Mouse (Mus musculus): ENCODE results near the gene Ppp1r16b. TPM values are rescaled to one million over a fixed set of nuclear protein-coding genes. Genes with fewer than 3 reads are reported as not detected.

Ppp1r16b gene
- polyA plus RNA-seq, 1 experiment from 2014 or later: 4.6 TPM

DNA sequence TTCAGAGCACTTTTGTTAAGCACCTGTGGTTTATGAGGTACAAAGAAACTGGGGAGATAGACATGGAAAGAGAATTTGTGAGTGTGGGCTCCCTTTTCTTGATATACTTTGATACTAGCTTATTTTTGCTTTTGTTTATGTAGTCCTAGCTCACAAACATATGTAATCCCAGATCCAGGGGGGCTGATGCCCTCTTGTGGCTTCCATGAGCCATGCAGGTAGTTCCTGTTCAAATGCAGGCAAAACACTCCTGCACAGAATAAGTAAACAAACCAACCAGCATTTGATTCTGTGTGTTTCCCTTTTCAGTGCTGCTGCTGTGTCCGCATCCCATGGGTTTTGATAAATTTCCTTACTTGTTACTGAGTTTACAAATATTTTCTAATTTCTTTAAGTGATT is 35.8 kb upstream of the Ppp1r16b start:
- Histone ChIP-seq H3K27me3 (ENCODE audit: control insufficient read depth, insufficient read depth, low read length) (no peaks in the 10 kb centered on the region), H3K9me3 (ENCODE audit: control insufficient read depth, low read length) (no peaks in the 10 kb centered on the region), H3K9ac (ENCODE audit: low read length) (no peak overlapping the region), H3K4me1 (ENCODE audit: control insufficient read depth, insufficient read depth, low read length) (peaks cover 11% of the 10 kb centered on the region), H3K27ac (replicated peaks; ENCODE audit: low read depth, low read length) (no peak overlapping the region), H3K36me3 (ENCODE audit: control insufficient read depth, insufficient read depth, low read length) (peaks cover 17% of the 10 kb centered on the region), H3K4me3 (ENCODE audit: low read depth, low read length) (no peak overlapping the region), H3K4me2 (ENCODE audit: low read depth, severe bottlenecking) (no peak overlapping the region)
- DNase-seq (ENCODE audit: low spot score) (peak; percentile 62), ATAC-seq (ENCODE audit: insufficient number of reproducible peaks, low FRiP score, low TSS enrichment, low read depth) (no peak)
- 77% methylated on average over 1 of the region's 1 CpGs for WGBS

DNA sequence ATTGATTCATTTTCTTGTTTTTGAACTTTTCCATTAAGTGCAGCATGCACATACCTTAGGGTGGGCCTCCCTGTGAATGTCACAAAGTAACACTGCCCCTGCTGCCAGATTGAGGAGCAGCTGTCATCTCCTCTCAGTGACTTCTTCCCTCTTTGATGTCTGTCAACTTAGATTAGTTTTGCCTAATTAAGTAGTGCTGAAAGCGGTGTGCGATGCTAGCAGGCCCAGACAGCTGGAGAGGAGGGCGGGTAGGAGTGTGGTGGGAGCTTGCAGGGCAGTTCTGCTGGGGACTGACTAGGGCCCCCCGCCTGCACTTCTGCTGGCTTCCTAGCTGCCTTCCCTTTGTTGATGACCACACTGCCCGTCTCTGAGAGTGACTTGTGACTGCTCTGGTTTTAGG is 33.3 kb upstream of the Ppp1r16b start:
- DNase-seq (ENCODE audit: low spot score): no peak
- H3K36me3 ChIP-seq (ENCODE audit: control insufficient read depth, insufficient read depth, low read length): peaks cover 22% of the 10 kb centered on the region
- H3K4me1 ChIP-seq (ENCODE audit: control insufficient read depth, insufficient read depth, low read length): no peaks in the 10 kb centered on the region
- no peaks in the 10 kb centered on the region for H3K9me3 ChIP-seq (ENCODE audit: control insufficient read depth, low read length)
- ATAC-seq (ENCODE audit: insufficient number of reproducible peaks, low FRiP score, low TSS enrichment, low read depth): no peak
- H3K27me3 ChIP-seq (ENCODE audit: control insufficient read depth, insufficient read depth, low read length): no peaks in the 10 kb centered on the region
- H3K27ac ChIP-seq (replicated peaks; ENCODE audit: low read depth, low read length): no peak overlapping the region
- WGBS: 90% methylated on average over 5 of the region's 5 CpGs
- no peak overlapping the region for H3K4me2 ChIP-seq (ENCODE audit: low read depth, severe bottlenecking)
- no peak overlapping the region for H3K4me3 ChIP-seq (ENCODE audit: low read depth, low read length)
- no peak overlapping the region for H3K9ac ChIP-seq (ENCODE audit: low read length)

DNA sequence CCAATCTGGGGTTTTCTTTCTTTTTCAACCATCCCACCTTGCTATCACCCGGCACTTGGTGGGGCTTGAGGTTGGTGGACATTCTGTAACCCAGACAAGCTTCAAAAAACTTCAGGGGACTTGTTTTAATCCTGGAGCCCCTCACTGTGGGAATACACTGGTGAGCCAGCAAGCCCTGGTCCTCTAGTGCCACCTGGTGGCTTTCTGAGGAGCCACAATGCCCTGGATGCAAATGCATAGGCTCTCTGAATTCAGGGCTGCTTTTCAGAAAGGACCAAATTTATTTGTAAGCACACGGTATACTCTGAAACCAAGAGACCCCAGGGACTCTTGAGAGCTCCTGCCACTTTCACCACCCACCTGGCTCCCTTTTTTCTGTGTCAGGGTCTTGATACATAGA is 23.3 kb upstream of the Ppp1r16b start:
- DNase-seq (ENCODE audit: low spot score): peak; percentile 79
- no peaks in the 10 kb centered on the region for H3K4me1 ChIP-seq (ENCODE audit: control insufficient read depth, insufficient read depth, low read length)
- H3K4me2 ChIP-seq (ENCODE audit: low read depth, severe bottlenecking): no peak overlapping the region
- peaks cover 18% of the 10 kb centered on the region for H3K36me3 ChIP-seq (ENCODE audit: control insufficient read depth, insufficient read depth, low read length)
- no peaks in the 10 kb centered on the region for H3K9me3 ChIP-seq (ENCODE audit: control insufficient read depth, low read length)
- no peak overlapping the region for H3K9ac ChIP-seq (ENCODE audit: low read length)
- no peak overlapping the region for H3K27ac ChIP-seq (replicated peaks; ENCODE audit: low read depth, low read length)
- ATAC-seq (ENCODE audit: insufficient number of reproducible peaks, low FRiP score, low TSS enrichment, low read depth): no peak
- no peaks in the 10 kb centered on the region for H3K27me3 ChIP-seq (ENCODE audit: control insufficient read depth, insufficient read depth, low read length)
- H3K4me3 ChIP-seq (ENCODE audit: low read depth, low read length): no peak overlapping the region
- WGBS: 23% methylated on average over 2 of the region's 2 CpGs

DNA sequence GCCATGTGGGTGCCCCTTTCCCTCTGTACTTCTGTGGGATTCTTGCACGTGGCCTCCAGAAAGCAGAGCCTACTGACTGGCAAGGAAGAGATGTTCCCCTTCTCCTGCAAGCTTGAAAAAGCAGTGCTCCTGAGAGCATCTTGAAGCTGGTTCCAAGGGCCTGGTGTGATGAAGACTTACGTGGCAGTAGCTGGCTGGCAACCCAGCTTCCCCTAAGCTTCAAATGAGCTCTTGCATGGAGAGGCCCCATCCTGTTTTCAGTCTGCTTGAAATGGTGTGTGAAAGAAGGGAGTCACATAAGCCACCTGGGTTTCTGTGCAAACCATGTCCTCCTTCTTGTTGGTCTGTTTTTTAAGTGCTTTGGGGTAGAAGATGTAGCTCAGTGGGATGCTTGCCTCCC is 22.6 kb upstream of the Ppp1r16b start:
- Histone ChIP-seq H3K4me2 (ENCODE audit: low read depth, severe bottlenecking) (no peak overlapping the region), H3K27me3 (ENCODE audit: control insufficient read depth, insufficient read depth, low read length) (no peaks in the 10 kb centered on the region), H3K9me3 (ENCODE audit: control insufficient read depth, low read length) (no peaks in the 10 kb centered on the region), H3K27ac (replicated peaks; ENCODE audit: low read depth, low read length) (no peak overlapping the region), H3K4me3 (ENCODE audit: low read depth, low read length) (no peak overlapping the region), H3K9ac (ENCODE audit: low read length) (no peak overlapping the region), H3K36me3 (ENCODE audit: control insufficient read depth, insufficient read depth, low read length) (peaks cover 13% of the 10 kb centered on the region), H3K4me1 (ENCODE audit: control insufficient read depth, insufficient read depth, low read length) (no peaks in the 10 kb centered on the region)
- ATAC-seq (ENCODE audit: insufficient number of reproducible peaks, low FRiP score, low TSS enrichment, low read depth) (no peak), DNase-seq (ENCODE audit: low spot score) (no peak)
- WGBS: 87% methylated on average over 2 of the region's 2 CpGs

DNA sequence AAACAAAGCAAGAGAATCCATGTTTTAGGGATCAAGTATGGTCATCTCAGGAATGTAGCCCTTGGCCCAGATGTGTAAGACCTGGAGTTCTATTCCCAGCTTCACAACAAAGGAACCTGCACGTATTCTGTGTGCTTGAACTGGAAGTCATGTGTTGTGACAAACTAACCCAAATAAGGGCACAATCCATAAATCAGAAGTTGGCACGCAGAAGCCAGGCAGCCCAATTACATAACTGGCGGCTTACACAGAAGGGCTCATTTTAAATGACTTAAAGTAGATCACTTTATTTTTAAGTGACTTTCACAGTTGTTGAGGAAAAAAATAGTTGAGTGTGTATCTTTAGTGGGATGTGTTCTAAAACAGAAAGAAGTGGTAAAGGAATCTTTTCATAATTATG is 21.4 kb upstream of the Ppp1r16b start:
- peaks cover 6% of the 10 kb centered on the region for H3K36me3 ChIP-seq (ENCODE audit: control insufficient read depth, insufficient read depth, low read length)
- H3K9ac ChIP-seq (ENCODE audit: low read length): no peak overlapping the region
- no peaks in the 10 kb centered on the region for H3K27me3 ChIP-seq (ENCODE audit: control insufficient read depth, insufficient read depth, low read length)
- H3K4me3 ChIP-seq (ENCODE audit: low read depth, low read length): no peak overlapping the region
- no peak for DNase-seq (ENCODE audit: low spot score)
- no peak overlapping the region for H3K4me2 ChIP-seq (ENCODE audit: low read depth, severe bottlenecking)
- no peaks in the 10 kb centered on the region for H3K9me3 ChIP-seq (ENCODE audit: control insufficient read depth, low read length)
- ATAC-seq (ENCODE audit: insufficient number of reproducible peaks, low FRiP score, low TSS enrichment, low read depth): no peak
- H3K27ac ChIP-seq (replicated peaks; ENCODE audit: low read depth, low read length): no peak overlapping the region
- H3K4me1 ChIP-seq (ENCODE audit: control insufficient read depth, insufficient read depth, low read length): no peaks in the 10 kb centered on the region
- WGBS: 83% methylated on average over 3 of the region's 3 CpGs

DNA sequence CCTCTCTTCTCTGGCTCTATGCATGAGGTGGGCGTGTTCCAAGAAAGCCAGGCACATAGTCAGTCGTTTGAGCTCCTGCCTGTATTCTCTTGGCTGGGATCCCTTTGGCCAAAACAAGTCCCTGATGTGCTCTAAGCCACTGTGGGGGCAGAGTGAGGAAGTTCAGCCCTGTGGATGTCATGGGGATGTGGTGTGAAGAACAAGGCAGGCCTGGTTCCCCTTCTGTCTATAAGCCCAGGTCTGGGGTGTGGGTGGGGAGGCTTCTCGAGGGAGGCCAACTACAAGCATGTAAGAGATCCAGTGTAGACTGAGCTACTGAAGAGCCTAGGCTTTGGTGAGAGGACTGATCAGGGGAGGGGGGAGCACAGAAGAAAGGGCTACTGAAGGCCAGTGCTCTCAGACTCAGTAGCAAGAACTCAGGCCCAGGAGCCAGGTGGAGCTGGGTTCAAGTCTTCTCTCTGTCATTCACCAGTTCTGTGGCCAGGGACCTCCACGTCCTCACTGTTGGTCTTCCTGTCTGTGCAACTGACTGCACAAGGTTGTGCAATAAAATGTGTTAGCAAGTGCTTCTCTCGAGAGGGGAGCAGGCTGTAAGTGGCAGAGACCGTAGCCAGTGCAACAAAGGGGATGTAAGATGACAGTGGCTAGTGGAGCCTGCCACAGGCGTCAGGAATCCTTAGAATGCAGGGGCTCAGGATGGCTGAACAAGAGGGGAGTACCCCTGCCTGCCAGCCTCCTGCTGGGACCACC is 13.9 kb upstream of the Ppp1r16b start:
- no peak for DNase-seq (ENCODE audit: low spot score)
- WGBS: 60% methylated on average over 7 of the region's 7 CpGs

DNA sequence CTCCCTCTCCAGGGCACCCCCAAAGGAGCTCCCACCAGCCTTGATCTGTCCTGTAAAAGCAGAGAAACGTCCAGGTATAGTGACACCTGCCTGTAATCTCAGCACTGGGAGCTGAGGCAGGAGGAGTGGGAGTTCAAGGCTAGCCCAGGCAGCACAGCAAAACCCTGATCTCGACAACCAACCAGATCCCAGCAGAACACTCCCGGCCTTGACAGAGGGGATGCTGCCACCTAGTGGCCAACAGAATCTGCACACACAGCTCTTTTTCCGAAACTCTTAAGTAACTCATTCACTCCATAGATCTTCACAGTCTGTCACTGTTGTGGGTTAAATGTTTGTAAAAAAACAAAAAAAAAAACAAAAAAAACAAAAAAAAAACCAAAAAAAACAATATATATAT is 12.2 kb upstream of the Ppp1r16b start:
- Histone ChIP-seq H3K9me3 (ENCODE audit: control insufficient read depth, low read length) (no peaks in the 10 kb centered on the region), H3K4me2 (ENCODE audit: low read depth, severe bottlenecking) (no peak overlapping the region), H3K9ac (ENCODE audit: low read length) (no peak overlapping the region), H3K27me3 (ENCODE audit: control insufficient read depth, insufficient read depth, low read length) (no peaks in the 10 kb centered on the region), H3K27ac (replicated peaks; ENCODE audit: low read depth, low read length) (no peak overlapping the region), H3K4me1 (ENCODE audit: control insufficient read depth, insufficient read depth, low read length) (no peaks in the 10 kb centered on the region), H3K4me3 (ENCODE audit: low read depth, low read length) (no peak overlapping the region), H3K36me3 (ENCODE audit: control insufficient read depth, insufficient read depth, low read length) (no peaks in the 10 kb centered on the region)
- 10% methylated on average over 4 of the region's 4 CpGs for WGBS
- ATAC-seq (ENCODE audit: insufficient number of reproducible peaks, low FRiP score, low TSS enrichment, low read depth) (peak; percentile 21; the same call in 1 of the 2 replicates), DNase-seq (ENCODE audit: low spot score) (peak; percentile 85)

More for the DNA sequence above, 13.9 kb upstream of the Ppp1r16b start:
- Histone ChIP-seq H3K36me3 (ENCODE audit: control insufficient read depth, insufficient read depth, low read length) (no peaks in the 10 kb centered on the region), H3K4me2 (ENCODE audit: low read depth, severe bottlenecking) (no peak overlapping the region), H3K27me3 (ENCODE audit: control insufficient read depth, insufficient read depth, low read length) (no peaks in the 10 kb centered on the region), H3K27ac (replicated peaks; ENCODE audit: low read depth, low read length) (no peak overlapping the region), H3K4me1 (ENCODE audit: control insufficient read depth, insufficient read depth, low read length) (no peaks in the 10 kb centered on the region), H3K4me3 (ENCODE audit: low read depth, low read length) (no peak overlapping the region), H3K9ac (ENCODE audit: low read length) (no peak overlapping the region), H3K9me3 (ENCODE audit: control insufficient read depth, low read length) (no peaks in the 10 kb centered on the region)
- no peak for ATAC-seq (ENCODE audit: insufficient number of reproducible peaks, low FRiP score, low TSS enrichment, low read depth)

DNA sequence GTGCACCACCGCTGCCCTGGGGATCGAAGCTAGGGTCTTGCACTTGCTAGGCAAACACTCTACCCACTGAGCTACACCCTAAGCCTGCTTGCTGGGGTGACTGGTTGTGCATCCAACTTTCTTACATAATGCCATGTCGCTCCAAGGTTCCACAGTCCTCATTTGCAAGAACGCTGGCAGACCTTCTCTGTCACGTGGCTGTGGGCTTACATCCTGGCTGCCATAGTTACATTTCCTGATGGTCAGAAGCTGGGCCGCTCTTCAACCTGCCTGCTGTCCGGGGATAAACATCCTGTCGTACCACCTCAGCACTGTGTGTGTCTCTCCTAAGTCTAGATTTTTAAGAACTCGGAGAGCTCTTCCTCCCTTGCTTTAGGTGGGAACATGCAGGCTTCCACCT is 10.5 kb upstream of the Ppp1r16b start:
- Histone ChIP-seq H3K9me3 (ENCODE audit: control insufficient read depth, low read length) (no peaks in the 10 kb centered on the region), H3K4me2 (ENCODE audit: low read depth, severe bottlenecking) (no peak overlapping the region), H3K9ac (ENCODE audit: low read length) (no peak overlapping the region), H3K27ac (replicated peaks; ENCODE audit: low read depth, low read length) (no peak overlapping the region), H3K27me3 (ENCODE audit: control insufficient read depth, insufficient read depth, low read length) (no peaks in the 10 kb centered on the region), H3K4me3 (ENCODE audit: low read depth, low read length) (no peak overlapping the region), H3K36me3 (ENCODE audit: control insufficient read depth, insufficient read depth, low read length) (no peaks in the 10 kb centered on the region), H3K4me1 (ENCODE audit: control insufficient read depth, insufficient read depth, low read length) (no peaks in the 10 kb centered on the region)
- DNase-seq (ENCODE audit: low spot score) (no peak), ATAC-seq (ENCODE audit: insufficient number of reproducible peaks, low FRiP score, low TSS enrichment, low read depth) (no peak)
- 83% methylated on average over 9 of the region's 9 CpGs for WGBS

DNA sequence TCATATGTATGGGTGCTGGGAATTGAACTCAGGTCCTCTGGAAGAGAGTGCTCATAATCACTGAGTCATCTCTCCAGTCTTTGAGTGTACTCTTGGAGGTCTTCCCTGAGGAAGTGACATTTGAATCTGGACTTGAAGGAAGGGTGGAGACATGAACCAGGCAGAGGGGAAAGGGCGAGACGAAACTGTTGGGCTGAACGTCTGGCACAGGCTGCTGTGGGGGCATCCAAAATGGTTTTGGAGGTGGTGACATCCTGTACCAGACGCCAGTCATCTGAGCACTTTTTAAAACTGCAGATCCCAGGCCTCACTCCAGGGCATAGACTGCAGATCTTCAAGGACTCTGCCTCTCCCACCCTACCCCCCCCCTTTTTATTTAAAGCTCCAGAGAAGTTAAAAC is 9.4 kb upstream of the Ppp1r16b start:
- Histone ChIP-seq H3K4me1 (ENCODE audit: control insufficient read depth, insufficient read depth, low read length) (no peaks in the 10 kb centered on the region), H3K27ac (replicated peaks; ENCODE audit: low read depth, low read length) (no peak overlapping the region), H3K9me3 (ENCODE audit: control insufficient read depth, low read length) (no peaks in the 10 kb centered on the region), H3K4me3 (ENCODE audit: low read depth, low read length) (no peak overlapping the region), H3K4me2 (ENCODE audit: low read depth, severe bottlenecking) (no peak overlapping the region), H3K9ac (ENCODE audit: low read length) (no peak overlapping the region), H3K36me3 (ENCODE audit: control insufficient read depth, insufficient read depth, low read length) (no peaks in the 10 kb centered on the region), H3K27me3 (ENCODE audit: control insufficient read depth, insufficient read depth, low read length) (no peaks in the 10 kb centered on the region)
- 78% methylated on average over 4 of the region's 4 CpGs for WGBS
- DNase-seq (ENCODE audit: low spot score): no peak
- ATAC-seq (ENCODE audit: insufficient number of reproducible peaks, low FRiP score, low TSS enrichment, low read depth): no peak

Measured in limb, embryonic 11.5 days (tissue).